Mouse (Mus musculus) stomach, postnatal 0 days (tissue): ENCODE results near the gene Tas2r135. TPM values are rescaled to one million over a fixed set of nuclear protein-coding genes. Genes with fewer than 3 reads are reported as not detected.

Experiments
- ATAC-seq: fragments of 200-750 bp; cut with Nextera tagmentation; 2 replicates; pipeline ENCODE4 v1.8.0; 2017; ENCODE audit not compliant: low FRiP score, low TSS enrichment
- DNase-seq: peaks from one replicate; pipeline ENCODE4 v3.0.0-alpha.2; 2016; ENCODE audit warnings: low spot score
- H3K27ac ChIP-seq: fragments of 300-500 bp; sonication (generic); replicated peaks from 2 replicates; pipeline ENCODE4 v1.5.1; 2014; ENCODE audit warnings: mild to moderate bottlenecking, control low read depth
- H3K27me3 ChIP-seq: fragments of 300-500 bp; sonication (generic); 2 replicates; pipeline ENCODE4 v1.6.1; 2014; ENCODE audit warnings: low read length; ENCODE audit not compliant: control insufficient read depth, insufficient read depth
- H3K36me3 ChIP-seq: fragments of 300-500 bp; sonication (generic); 2 replicates; pipeline ENCODE4 v1.6.1; 2014; ENCODE audit warnings: low read length, mixed read lengths; ENCODE audit not compliant: control insufficient read depth, insufficient read depth
- H3K4me1 ChIP-seq: fragments of 300-500 bp; sonication (generic); replicated peaks from 2 replicates; pipeline ENCODE4 v1.6.1; 2014; ENCODE audit warnings: antibody characterized with exemption; ENCODE audit not compliant: control insufficient read depth, insufficient read depth
- H3K4me2 ChIP-seq: fragments of 300-500 bp; sonication (generic); replicated peaks from 2 replicates; pipeline ENCODE4 v1.6.1; 2014; ENCODE audit warnings: low read depth, mild to moderate bottlenecking, control low read depth, moderate library complexity
- H3K4me3 ChIP-seq: fragments of 300-500 bp; sonication (generic); 2 replicates; pipeline ENCODE4 v1.5.1; 2014; ENCODE audit warnings: low read depth, low read length, control low read depth
- H3K9ac ChIP-seq: fragments of 300-500 bp; sonication (generic); 2 replicates; pipeline ENCODE4 v1.6.1; 2014; ENCODE audit warnings: mild to moderate bottlenecking, low read length, control low read depth, mixed read lengths
- H3K9me3 ChIP-seq: fragments of 300-500 bp; sonication (generic); 2 replicates; pipeline ENCODE4 v1.6.1; 2016; ENCODE audit warnings: low read length; ENCODE audit not compliant: control insufficient read depth
- CTCF ChIP-seq: IDR thresholded peaks from 2 replicates; pipeline ENCODE4 v1.5.1; 2016; ENCODE audit warnings: antibody characterized with exemption, low read depth, mild to moderate bottlenecking, moderate library complexity
- EP300 ChIP-seq: optimal IDR thresholded peaks from 2 replicates; pipeline ENCODE3; 2016; ENCODE audit warnings: antibody characterized with exemption
- WGBS: fragments of 180-500 bp; shearing (Covaris S2); extraction: QIAGEN DNeasy Blood & Tissue Kit; methylation state at CpG from one replicate; pipeline ENCODE4 v1.1.7; 2014; 5-methylcytosine and 5-hydroxymethylcytosine counted together
- polyA plus RNA-seq: library from polyadenylated mRNA; unstranded; fragments of >200 nt; fragmentation: Nextera tagmentation; extraction: Ambion mirVana; gene quantifications from 2 replicates; pipeline ENCODE4 v1.2.1, GENCODE M21; 2015

The Tas2r135 gene
- polyA plus RNA-seq, 1 experiment from 2014 or later, result not detected

DNA sequence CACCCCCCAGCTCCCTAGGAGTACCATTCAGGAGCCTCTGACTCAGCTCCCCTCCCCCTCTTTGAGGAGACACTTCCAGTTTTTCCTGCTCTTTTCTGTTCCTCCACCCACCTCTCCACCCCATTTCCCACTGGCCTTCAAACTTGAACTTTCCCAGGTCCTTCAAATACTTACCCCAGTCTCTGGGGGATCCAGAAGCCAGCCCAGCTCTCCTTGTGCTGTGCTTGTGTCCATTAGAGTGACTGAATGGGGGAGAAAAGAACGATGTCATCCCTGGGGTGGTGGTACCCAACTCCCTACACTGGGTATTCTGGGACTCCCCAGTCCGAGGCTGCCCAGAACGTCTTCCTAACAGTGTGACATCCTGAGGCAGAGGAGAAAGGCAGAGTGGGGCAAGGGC is 33.2 kb upstream of the Tas2r135 start:
- Histone ChIP-seq H3K36me3 (no peaks in the 10 kb centered on the region), H3K27me3 (no peaks in the 10 kb centered on the region), H3K4me3 (peak overlapping the region; percentile 60), H3K9ac (peak overlapping the region; percentile 5; the same call in 1 of the 2 replicates), H3K4me2 (peak overlapping the region; percentile 87), H3K27ac (peak overlapping the region; percentile 49; the same call in 1 of the 2 replicates), H3K9me3 (no peaks in the 10 kb centered on the region), H3K4me1 (peaks cover 10% of the 10 kb centered on the region; the same call in 1 of the 2 replicates)
- WGBS, result 23% methylated on average over 3 of the region's 3 CpGs
- DNase-seq (no peak), ATAC-seq (no peak; the same call in 1 of the 2 replicates)
- TF ChIP-seq CTCF, result no peak
- TF ChIP-seq EP300, result no peak

DNA sequence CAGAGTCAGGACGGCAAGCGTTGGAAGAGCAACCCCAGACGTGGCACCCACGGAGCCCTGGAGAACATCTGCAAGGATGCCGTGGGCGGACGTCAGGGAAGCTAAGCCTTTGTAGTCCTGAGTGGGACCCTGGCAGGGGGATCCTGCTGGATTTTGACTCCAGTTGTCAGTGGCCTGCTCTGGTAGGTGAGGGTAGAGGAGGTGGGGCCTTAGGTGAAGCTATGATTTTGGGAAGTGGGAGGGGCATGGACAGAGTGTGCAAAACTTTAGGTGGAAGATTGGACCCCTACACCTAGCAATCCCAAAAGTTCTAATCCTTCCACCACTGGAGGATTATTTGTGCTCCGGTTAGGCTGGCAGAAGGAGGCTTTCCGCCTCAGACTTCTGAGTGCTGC is 32.8 kb upstream of the Tas2r135 start:
- DNase-seq (peak; percentile 18), ATAC-seq (peak; percentile 14; the same call in 1 of the 2 replicates)
- H3K27ac ChIP-seq, result peak overlapping the region; percentile 78
- TF ChIP-seq EP300 (no peak), CTCF (no peak)
- H3K9me3 ChIP-seq, result no peaks in the 10 kb centered on the region
- H3K4me2 ChIP-seq, result peak overlapping the region; percentile 87
- H3K4me1 ChIP-seq, result peaks cover 10% of the 10 kb centered on the region; the same call in 1 of the 2 replicates
- peak overlapping the region; percentile 73 for H3K9ac ChIP-seq
- H3K27me3 ChIP-seq, result no peaks in the 10 kb centered on the region
- 32% methylated on average over 9 of the region's 9 CpGs for WGBS
- peak overlapping the region; percentile 60 for H3K4me3 ChIP-seq
- no peaks in the 10 kb centered on the region for H3K36me3 ChIP-seq

DNA sequence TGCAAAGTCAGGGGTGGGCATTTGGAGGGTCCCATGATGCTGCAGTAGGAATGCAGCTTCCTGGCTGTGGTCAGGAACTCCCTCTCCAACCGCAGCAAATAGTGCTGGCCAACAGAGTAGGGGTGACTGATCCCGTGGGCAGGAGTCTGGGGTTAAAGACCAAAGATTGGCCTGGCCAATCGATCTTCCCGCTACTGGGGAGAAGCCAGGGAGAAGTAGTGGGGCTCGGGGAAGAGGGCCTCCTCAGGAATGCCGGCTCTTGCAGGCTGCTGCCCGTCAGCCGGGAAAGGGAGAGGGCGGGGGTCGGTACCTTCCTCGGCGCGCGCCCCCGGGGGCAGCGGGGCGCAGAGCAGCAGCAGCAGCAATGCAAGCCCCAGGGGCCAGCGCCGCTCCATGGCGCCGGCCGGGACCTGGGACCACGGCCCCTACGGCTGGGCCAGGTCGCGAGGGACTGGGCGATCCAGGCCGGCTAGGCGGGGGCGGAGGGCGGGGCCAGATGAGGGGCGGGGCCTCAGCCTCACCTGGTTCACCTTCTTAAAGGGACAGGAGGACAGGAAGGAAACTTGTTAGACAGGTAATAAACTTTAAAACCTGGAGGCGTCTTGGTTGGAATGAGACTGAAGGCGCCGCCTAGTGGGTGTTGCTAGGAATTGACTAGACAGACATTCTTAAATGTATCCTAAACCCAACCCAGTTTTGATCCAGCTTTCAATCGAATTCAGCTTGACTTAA is 32.3 kb upstream of the Tas2r135 start, which contains the start of gene Epha1:
Epha1 (minus strand) TSS at position 453 of the 732 bp plus-strand sequence.
- Histone ChIP-seq H3K4me2 (peak within 1 kb of the TSS; percentile 87), H3K36me3 (no peaks in the 10 kb centered on the region), H3K4me1 (peaks cover 10% of the 10 kb centered on the region; the same call in 1 of the 2 replicates), H3K9ac (peak within 1 kb of the TSS; percentile 73), H3K4me3 (peak within 1 kb of the TSS; percentile 60), H3K27me3 (no peaks in the 10 kb centered on the region), H3K9me3 (no peaks in the 10 kb centered on the region), H3K27ac (peak within 1 kb of the TSS; percentile 78)
- peak; percentile 92 for DNase-seq
- ATAC-seq, result peak; percentile 94
- TF ChIP-seq EP300, result no peak
- peak; percentile 73 for TF ChIP-seq CTCF
- under 1% methylated on average over 31 of the region's 36 CpGs for WGBS

DNA sequence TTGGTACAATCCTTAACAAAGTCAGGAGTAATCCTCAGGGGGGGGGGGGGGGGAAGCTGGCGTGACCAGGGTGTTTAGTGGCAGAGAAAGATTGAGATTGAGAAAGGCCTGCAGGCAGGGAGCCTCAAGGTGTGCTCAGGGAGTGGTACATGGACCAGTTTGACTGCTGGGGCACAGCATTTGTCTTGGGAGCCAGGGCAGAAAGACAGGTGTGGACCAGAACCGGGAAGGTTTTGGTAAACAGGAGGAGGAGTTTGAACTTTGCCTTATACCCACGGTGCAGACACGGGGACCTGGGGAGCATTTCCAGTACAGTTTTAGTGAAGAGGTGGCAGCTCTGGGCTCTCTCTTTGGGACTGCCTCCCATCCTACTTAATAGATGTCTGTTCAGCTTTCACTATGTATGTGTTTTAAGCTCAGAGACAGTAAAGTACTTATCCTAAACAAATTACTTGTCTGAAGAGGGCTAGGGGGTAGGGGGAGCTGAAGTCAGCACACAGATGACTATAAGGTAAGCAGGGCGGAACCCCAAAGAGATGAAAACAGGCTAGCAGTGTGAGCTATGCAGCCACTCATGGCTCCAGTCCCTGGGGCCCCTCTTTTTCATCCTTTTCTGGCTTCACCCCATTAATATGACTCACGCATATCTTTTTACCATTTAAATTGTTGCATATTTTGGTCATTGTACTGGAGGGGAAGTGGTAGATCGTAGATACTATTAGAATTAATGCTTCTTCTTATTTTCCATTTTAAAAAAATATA is 31.4 kb upstream of the Tas2r135 start:
- Histone ChIP-seq H3K27me3 (no peaks in the 10 kb centered on the region), H3K4me2 (peak overlapping the region; percentile 87), H3K36me3 (no peaks in the 10 kb centered on the region), H3K27ac (peak overlapping the region; percentile 67), H3K4me3 (peak overlapping the region; percentile 60), H3K9ac (peak overlapping the region; percentile 73; the same call in 1 of the 2 replicates), H3K9me3 (no peaks in the 10 kb centered on the region), H3K4me1 (peaks cover 10% of the 10 kb centered on the region; the same call in 1 of the 2 replicates)
- DNase-seq (no peak), ATAC-seq (peak; percentile 67)
- 34% methylated on average over 7 of the region's 7 CpGs for WGBS
- TF ChIP-seq CTCF (no peak), EP300 (no peak)

DNA sequence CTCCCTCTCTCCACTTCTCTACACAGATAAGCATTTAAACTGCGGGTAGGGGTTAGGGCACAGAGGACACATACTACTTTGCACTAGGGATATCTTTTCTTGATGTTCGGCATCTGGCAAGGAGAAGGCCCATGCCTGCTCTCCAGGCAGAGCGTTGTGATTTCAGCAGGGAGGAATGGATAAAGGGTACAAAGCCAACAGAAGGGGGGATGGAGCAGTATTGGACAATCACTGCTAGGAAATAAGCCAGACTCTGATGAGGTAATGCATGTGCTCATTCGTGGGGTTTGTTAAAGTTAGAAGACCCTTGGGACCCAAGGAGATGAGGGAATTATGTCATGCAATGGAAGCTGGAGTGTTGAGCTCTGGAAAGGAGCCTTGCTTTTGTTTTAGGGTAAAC is 30.5 kb upstream of the Tas2r135 start:
- Histone ChIP-seq H3K4me1 (peaks cover 10% of the 10 kb centered on the region; the same call in 1 of the 2 replicates), H3K9ac (no peak overlapping the region), H3K27me3 (no peaks in the 10 kb centered on the region), H3K4me3 (no peak overlapping the region), H3K36me3 (no peaks in the 10 kb centered on the region), H3K9me3 (no peaks in the 10 kb centered on the region), H3K4me2 (no peak overlapping the region), H3K27ac (no peak overlapping the region)
- no peak for ATAC-seq
- no peak for DNase-seq
- TF ChIP-seq CTCF (no peak), EP300 (no peak)
- 66% methylated on average over 4 of the region's 4 CpGs for WGBS
